Mouse (Mus musculus) B cell, adult 2 months (primary cell): ENCODE results near the gene Fbxo28.
A peak's percentile ranks its signal among the peaks of the same experiment; 100 is the strongest.
"Not testable (repeated sequence)": the region's sequence is repeated elsewhere in the genome, so short reads cannot be mapped to it uniquely, and the experiment has no call there.

Experiments
- DNase-seq, 2 experiments: peaks; one replicate each; pipeline ENCODE4 v3.0.0; 2022

The Fbxo28 gene

DNA sequence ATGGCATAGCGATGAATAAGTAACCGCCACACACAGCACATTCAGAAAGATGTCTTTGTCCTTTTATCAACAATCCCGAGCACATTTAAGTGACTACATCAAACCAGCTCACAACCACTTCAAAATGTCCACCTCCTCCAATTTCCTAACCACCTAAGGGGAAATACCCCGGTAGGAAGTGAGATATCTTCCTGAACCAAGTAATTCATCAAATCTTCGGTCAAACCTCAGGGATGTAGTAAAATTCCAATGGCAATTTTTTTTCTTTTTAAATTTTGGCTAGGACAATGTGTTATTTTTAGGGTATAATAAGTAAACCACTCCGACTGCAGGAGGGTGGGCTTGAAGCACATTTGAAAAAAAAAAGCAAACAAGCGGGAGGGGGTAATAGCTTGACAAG is 1.1 kb downstream of the Fbxo28 start:
- DNase-seq = no peak

DNA sequence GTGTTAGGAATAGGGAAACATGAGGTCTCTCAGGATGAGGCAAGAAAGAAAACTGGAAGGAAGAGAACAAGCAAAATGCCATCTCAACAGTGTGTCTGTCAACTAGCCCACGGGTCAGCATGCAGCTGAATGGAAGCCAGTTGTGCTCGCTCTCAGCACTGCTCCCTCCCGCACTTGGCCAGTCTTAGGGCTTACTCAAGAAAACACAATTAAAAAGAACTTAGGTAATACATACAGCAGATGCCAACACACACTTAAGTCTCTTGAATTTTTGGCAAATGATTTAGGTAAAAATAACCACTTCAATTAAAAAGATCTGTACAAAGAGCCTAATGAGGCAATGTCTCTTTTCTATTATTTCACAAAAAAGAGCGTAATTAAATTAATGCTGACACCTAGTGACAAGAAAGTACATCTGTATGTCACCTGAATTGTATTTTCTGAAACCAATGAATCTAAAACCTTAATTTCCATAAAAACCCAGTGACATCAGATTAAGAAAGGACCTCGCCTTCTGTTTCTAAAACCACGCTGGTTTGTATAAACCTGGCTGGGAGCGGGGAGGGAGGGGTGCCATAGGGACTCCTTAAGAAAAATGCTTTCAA is 2.4 kb downstream of the Fbxo28 start:
- DNase-seq = no peak

DNA sequence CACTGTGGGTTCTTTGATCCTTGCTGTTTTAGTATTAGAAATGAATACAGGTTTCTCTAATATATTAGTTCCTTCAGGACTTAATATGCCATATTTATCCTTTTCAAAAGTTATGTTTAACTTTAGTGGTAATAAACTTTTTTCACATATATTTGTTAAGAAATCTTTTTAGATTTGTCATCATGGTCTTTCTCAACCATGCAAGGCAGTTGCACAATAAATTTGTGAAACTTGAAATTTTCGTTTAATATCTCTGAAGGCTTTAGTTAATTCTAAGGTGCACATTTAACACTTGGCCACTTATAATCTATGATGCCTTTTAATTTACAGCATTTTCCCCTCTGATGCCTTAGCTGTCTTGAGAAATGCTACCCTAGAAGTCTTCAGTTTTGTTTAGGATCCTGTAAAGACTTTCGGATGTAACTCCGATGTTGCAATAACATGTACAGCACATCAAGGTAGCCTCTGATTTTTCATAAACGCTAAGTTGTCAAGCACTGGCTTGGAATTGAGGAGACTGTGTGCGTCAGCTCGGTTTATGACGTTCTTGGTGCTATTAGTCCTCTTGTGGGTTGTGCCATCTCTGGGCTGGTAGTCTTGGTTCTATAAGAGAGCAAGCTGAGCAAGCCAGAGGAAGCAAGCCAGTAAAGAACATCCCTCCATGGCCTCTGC is 7.5 kb downstream of the Fbxo28 start:
- DNase-seq = no peak

DNA sequence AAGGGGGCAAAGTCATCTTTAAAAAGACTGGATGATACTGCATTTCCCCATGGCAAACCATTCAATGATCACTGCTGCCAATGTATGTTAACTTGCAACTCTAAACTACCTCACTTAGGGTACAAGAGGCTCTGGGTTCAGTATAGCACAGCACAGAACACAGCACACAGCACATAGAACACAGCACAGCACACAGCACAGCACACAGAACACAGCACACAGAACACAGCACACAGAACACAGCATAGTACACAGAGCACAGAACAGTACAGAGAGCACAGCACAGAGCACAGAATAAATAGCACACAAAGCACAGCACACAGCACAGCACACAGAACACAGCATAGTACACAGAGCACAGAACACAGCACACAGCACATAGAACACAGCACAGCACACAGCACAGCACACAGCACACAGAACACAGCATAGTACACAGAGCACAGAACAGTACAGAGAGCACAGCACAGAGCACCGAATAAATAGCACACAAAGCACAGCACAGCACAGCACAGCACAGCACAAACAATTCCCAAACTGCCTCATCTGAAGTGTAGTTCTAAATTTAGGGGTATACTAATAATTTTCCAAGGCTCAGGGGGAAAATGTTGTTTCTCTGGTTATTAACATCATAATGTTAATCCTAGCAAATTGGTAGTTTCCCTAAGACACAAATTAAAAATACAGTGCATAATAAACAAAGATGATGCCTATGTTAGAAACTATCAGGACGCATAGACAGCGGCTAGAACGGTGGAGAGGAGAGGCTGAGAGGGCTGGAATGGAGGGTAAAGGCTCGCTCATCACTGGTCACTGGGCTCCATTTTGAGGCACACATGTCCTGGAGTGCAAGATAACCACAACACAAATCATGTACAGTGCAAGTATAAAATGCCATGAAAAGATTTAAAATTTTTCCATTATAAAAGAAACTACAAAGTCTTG is 9.1 kb downstream of the Fbxo28 start:
- no peak for DNase-seq

DNA sequence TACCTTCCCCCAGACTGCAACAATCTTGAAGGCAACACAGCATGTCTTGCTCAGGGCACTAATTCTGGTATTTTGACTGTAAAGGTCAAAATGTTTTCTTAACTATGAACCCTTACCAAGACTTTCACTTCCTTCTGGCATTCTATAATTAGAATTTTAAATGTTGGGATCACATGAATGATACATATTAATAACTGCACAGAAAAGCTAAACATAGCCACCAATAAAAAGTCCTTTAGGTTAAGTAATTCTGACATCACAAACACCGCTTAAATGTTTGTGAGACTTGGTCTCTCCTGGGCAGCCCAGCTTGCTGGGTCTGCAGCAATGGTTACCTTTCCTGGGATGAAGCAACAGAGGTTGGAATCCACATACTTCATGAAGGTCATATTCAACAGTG is 15.5 kb downstream of the Fbxo28 start:
- no peak for DNase-seq

DNA sequence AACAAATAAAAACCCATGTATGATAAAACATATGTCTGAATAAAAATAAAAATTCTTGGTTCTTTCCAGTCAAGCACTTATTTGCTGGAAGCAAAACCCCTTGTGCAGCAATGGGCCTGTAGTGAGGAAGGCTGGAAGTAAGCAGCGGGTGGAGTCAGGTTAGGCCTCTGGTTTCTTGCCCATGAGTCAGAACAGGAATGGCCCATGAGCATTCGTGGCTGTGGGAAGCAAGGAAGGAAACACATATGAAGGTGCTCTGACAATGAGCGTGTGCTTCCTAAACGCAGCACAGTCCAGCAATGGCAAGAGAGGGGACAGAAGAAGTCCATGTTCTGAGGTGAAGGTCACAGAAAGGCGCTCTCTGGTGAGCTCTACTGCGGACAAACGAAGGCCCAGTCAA is 16.9 kb downstream of the Fbxo28 start:
- DNase-seq = no peak

DNA sequence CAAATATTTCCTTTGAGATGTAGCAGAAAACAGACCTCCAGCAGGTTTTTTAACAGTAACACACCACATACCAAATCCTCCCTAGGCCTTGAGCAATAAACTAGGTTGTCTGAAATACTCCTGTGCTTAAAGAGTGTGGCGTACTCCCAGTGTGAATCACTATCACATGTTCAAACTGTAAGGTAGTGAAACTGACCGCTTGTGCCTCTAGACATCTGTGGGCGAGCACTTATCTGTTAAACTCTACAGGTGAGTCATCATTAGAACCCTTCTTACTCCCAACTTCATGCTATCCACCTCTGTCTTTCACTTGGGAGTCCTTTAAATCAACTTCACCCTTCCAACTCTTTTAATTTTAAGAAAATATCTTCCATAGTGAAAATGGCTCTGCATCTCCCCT is 18.3 kb downstream of the Fbxo28 start:
- no peak for DNase-seq

DNA sequence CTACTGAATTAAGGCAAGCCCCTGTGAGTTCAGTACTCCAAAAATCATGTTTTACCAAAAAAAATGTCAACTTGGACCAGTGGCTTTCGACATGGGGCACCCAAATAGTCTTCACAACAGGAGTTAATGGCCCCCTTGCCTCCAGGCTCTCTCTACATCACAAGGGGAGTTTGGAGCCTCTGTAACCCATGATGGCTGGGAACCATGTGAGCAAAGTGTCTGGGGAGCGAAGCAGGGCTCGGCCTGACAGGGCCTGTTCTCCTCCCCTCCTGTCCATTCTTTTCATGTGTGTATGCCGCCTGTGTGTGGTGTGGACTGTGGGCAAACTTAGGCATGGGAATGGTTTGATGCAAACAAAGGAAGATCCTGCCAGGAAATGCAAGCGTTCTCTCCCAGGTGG is 27.2 kb downstream of the Fbxo28 start:
- DNase-seq = no peak

DNA sequence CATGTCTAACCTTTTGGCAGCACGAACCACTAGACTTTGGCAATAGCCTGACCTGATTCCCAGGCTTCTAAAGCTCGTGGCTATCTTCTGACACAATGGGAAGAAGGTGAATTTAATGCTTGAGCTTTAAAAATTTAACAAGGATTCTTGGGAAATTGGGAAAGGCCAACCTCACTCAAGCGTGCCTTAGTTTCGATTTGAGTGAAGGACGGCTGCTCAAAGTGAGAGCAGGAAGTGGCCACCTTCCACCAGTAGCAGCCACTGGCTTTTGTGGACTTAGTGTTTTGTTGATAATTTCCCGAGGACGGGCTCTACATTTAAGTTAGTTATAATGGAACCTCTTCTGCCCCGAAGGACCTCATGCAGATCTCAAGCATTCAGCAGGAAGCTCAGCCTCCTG is 28.2 kb downstream of the Fbxo28 start:
- DNase-seq = no peak

DNA sequence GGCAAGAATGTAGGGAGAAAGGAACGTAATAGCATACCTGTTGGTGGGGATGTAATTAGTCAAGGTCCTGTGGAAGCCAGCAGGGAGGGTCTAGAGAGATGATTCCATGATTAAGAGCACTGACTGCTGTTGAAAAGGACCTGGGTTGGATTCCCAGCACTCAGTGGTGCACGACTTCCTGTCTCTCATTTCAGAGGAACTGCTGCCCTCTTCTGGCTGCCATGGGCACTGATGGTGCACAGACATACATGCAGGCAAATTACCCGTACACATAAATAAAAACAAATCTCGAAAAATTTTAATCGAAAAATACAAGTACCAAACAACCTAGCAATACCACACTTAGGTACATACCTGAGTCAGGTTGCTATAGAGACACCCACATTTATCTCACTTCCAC is 30.1 kb downstream of the Fbxo28 start:
- peak; percentile 21 to 25 for DNase-seq

DNA sequence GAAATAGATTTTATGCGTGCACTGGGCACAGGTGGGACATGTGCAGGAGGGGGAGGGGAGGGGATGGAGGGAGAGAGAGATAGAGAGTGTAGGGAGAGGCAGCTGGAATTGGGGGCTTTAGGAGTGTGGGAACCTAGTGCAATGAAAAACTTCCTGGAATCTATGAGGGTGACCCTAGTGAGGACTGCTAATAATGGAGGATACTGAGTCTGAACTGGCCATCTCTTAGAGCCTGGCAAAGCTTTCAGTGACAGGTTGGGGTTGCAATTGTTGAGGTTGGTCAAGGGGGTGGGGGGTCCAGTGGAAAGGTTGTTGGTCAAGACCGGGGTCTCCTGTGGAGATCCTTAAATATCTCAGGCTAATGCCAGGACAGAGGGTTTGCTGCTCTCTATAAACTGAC is 31.1 kb downstream of the Fbxo28 start:
- DNase-seq = no peak

DNA sequence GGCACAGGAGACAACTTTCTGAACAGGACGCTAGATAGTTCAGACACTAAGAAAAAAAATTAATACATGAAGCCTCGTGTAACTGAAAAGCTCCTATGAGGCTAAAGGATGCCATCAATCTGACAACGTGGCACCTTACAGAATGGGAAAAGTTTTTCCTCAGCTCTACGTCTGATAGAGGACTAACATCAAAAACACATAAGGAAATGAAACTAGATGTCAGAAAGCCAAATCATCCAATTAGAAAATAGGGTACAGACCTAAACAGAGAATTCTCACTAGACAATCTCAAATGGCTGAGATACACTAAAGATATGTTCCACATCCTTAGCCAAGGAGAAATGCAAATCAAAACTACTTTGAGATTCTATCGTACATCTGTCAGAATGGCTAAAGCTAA is 32.0 kb downstream of the Fbxo28 start:
- peak; percentile 5 to 14 for DNase-seq

DNA sequence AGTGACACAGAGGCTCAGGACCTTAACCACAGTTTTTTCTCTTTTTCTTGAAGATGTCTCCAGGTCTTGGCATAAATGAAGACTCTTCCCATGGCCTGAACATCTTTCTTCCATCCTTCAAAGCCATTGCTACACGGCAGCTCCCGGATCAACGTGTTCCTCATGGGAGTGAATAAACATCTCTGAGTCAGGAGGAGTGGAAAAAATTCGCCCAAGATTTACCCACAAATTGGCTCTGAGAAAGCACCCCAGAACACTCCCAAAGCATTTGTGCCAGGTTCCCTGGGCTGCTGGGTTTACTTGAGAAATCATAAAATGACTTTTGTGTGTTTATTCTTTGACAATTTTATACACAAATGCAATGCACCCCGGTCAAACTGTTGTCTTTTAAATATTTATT is 38.5 kb downstream of the Fbxo28 start:
- DNase-seq = no peak

DNA sequence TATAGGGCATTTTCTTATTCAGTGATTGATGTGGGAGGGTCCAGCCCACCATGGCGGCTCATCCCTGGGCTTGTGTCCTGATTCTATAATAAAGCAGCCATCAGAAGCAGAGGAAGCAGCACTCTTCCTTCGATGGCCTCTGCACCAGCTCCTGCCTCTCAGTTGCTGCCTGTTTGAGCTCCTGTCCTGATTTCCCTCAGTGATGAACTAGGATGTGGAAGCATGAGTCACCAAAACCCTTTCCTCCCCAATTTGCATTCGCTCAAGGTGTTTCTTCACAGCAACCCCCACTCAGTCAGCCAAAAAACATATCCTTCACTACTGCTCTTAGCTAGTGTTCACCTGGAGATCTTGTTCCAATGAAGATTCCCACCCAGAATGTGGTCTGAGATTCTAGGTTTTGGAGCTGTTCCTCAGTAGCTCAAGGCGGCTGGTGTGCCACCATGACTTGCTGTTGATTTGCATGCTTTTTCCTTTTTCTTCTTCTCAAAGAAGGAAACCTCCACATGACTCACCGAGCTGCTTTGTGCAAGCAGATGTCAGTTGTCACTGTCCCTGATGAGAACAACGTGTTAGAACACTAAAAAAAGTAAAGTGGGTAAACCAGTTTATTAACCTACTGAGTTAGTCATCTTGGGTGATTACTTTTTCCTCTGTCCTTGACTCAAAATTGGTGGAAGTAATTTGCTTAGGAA is 39.1 kb downstream of the Fbxo28 start:
- DNase-seq = no peak

DNA sequence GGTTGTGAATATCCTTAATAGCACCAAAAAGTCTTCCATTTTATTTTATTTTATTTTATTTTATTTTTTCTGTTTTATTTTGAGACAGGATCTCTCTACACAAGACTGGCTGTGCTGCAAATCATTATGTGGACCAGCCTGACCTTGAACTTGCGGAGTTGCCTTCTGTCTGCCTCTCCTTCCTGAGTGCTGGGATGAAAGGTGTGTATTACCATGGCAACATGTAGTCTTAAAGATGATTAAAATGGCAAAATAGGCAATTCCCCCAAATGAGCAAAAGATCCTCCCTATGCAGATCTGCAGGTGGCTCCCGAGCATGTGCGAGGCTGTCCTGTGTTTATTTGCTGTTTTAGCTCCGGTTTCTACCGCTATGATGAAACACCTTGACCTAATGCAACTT is 43.6 kb downstream of the Fbxo28 start:
- no peak for DNase-seq

DNA sequence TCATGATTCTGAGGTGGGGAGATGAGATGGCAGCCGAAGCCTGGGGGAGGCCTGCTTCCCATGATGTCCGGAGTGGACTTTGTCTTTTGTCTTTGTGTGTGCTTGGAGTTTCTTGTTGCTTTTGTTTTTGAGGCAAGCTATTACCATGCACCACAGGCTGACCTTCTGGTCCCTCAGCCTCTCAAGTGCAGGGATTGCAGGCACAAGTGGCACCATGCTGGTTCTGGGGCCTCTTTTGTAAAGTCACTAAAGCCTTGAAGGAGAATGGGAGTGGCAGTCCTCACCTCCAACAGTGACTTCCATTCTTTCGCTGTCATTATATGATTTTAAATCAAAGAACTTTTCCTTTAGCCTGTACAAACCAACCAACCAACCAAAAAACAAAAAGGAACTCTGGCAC is 44.2 kb downstream of the Fbxo28 start:
- no peak for DNase-seq

DNA sequence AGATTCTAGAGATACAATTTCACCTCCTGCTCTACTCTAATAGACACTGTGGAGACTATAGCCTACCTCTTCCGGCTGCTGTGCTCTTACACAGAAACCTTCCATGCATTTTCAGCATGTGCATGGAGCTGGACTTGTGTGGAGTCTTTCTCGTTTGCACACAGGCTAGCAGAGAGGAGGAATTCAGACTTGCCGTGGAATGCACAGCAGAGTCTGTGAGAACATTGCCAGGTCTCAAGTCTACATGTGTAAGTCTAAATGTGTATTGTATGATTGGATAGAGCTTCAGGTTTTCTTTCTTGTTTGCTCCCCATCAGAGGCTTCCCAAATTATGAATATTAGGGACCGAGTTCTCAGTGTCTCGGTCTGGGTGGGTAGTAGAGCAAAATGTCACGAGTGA is 44.6 kb downstream of the Fbxo28 start:
- no peak for DNase-seq

DNA sequence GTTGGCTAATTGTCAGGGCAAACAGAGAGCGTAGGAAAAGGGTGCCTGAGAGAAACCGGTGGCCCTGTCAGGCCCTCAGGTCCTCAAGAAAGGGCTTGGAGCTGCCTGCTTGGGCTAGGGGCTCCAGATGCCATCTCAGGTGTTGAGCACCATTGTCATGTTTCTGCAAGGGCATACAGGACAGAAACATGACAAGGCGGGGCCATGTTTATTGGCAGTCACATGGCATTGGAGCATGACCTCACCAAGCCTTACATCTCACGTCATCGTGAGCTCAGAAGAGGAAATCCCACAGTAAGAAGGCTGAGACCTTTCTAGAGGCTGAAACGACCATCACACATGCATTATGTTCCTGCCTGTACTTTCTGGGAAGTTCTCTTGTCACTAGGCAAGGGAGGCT is 45.3 kb downstream of the Fbxo28 start:
- no peak for DNase-seq

DNA sequence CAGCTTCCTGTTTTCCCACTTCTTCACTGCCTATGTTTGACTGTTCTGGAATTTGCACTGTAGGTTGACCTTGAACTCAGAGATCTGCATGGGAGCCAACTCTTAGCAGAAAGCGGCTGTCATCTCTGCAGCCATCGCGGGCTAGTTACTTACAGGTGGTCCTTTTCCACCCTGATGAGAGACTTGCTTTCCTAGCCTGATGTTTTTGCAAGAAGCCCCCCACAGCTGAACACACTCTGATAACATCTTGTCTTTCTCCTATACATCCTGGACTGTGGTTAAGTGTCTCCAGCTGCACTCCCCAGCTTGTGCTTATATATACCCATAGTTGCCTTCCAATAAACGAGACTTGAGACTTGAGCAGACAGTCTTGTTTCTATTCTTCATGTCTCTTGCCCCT is 49.1 kb downstream of the Fbxo28 start:
- no peak for DNase-seq

DNA sequence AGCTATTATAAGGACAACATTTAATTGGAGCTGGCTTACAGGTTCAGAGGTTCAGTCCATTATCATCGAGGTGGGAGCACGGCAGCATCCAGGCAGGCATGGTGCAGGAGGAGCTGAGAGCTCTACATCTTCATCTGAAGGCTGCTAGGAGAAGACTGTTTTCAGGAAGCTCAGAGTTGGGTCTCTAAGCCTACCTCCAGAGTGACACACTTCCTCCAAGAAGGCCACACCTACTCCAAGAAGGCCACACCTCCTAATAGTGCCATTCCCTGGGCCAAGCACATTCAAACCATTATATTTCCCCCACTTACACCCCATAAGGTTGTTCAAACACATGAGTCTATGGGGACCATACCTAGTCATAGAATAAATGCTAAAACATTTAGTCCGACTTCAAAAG is 50.7 kb downstream of the Fbxo28 start:
- DNase-seq = not testable (repeated sequence)

DNA sequence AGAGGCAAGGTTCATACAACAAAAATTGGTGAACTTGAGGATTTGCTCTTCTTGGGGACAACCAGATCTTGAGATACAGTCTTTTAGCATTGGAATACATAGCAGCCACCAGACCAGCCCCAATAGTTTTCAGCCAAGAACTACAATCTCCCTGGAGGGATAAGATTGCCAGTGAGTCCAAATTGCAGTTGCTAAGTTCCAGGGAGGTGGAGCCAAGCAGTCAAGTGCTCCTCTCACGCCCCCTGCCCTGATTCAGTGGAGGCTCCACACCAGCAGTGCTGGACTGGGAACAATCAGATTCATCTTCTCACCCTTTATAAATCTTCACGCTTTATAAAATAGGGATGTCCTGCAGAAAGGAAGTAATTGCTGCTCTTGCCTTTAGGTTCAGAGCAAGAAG is 51.6 kb downstream of the Fbxo28 start:
- DNase-seq = no peak

DNA sequence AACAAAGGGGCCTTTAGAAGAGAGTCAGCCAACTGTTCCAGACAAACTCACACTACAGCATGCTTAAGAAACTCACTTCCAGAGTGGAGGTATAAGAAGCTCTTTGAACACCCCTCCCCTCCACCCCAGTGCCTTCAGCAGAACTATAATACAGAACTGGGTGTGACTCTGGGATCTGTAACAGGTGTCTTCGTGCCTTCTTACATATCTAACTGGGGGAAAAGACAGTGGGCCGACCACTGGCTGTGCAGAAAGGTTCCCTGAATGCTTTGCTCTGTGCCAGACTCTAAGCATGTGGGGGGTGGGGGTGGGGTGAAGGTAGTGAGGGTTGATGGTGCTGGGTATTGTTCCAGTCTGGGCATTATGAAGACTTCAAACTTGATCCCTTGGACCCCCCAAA is 52.8 kb downstream of the Fbxo28 start:
- no peak for DNase-seq

DNA sequence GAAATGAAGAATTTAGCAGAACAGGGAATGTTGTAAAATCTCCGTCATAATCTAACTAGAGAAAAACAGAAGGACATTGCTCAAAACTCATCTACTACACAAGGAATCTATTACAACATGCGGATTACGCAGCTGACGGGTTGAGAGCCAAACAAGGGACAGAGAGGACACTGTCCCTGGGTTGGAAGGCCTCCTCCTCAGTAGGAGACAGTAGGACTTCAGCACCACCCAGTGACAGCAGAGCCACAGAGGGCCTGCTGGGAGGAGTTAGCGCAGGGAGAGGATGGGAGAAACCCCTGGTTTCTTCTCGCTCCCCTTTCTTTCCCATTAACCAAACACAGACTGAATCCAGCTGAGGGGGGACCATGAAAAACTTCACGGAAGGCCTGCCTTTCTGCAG is 53.6 kb downstream of the Fbxo28 start:
- DNase-seq = no peak

DNA sequence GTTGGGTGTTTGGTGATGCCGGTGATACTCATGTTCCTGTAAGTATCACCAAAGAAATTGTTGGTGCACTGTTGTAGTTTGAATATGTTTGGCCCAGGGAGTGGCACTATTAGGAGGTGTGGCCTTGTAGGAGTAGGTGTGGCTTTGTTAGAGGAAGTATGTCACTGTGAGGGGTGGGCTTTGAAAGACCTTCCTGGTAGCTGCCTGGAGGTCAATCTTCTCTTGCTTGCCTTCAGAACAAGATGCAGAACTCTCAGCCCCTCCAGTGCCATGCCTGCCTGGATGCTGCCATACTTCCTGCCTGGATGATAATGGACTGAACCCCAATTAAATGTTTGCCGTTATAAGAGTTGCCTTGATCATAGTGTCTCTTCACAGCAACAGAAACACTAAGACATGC is 56.6 kb downstream of the Fbxo28 start:
- no peak for DNase-seq
